Mouse (Mus musculus): ENCODE results near the gene Dtymk. TPM values are rescaled to one million over a fixed set of nuclear protein-coding genes. Genes with fewer than 3 reads are reported as not detected.
"Not testable (repeated sequence)": the region's sequence is repeated elsewhere in the genome, so short reads cannot be mapped to it uniquely, and the experiment has no call there.

The Dtymk gene
- polyA plus RNA-seq, 1 experiment from 2014 or later: 280 TPM

DNA sequence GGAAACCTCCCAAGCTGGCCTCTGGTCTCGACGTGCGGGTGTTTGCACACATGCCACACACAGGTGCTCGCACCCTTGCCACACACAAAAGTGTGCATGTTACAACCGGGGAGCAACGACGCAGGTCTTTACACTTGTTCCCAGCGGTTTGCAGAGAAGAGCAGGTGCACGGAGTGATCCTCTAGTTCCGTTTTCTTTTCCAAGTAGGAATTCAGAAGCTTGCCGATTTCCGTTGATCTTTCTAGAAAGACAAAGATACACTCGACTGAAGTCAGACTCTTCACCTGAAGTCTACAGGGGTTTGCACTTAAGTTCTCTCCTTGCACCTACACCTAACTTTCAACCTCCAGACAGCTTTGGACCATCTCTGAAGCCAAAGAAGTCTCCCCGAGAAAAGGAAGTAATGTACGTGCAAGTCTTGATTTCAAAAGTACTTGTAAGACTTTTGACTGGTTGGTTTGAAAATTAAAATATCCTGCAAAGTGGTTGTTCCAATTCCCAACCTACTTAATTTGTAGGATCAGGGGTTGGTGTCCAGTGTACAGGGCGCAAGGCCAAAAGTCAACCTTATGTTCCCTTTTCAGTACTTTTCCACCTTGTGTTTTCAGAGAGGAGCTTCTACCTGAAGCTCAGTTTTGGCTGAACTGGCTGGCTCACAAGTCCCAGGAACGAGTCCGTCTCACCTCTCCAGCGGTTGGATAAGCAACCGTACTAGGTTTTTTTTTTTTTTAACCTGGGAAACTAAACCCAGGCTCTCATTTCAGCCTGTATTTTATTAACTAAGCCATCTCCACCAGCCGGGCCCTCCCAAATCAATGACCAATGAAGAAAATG lies 847 bp downstream of the Dtymk start:
- DNase-seq (ENCODE audit: low spot score): no peak
- peaks cover 57% of the 10 kb centered on the region for H3K36me3 ChIP-seq (replicated peaks)

DNA sequence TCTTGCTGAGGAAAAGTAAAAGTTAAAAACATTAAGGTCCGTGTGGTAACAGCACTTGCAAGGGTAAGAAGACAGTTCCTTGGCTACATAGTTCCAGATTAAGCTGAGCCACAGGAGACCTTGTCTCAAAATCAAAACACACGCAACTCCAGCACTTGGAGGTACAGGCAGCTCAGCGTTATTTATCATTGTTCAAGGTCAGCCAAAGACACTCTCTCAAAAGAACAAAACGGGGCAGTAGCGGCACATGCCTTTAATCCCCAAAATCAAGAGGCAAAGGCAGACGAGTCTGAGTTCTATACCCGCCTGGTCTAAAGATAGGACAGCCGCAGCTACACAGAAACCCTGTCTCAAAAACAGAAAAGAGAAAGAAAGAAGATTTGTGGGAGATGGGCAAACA lies 5.8 kb downstream of the Dtymk start:
- Histone ChIP-seq H3K27ac (replicated peaks) (no peak overlapping the region), H3K4me3 (no peak overlapping the region), H3K36me3 (replicated peaks) (peaks cover 99% of the 10 kb centered on the region), H3K4me1 (peaks cover 7% of the 10 kb centered on the region), H3K27me3 (replicated peaks; ENCODE audit: low read depth, poor library complexity, severe bottlenecking) (no peaks in the 10 kb centered on the region), H3K9me3 (peaks cover 8% of the 10 kb centered on the region)
- WGBS: 91% methylated on average over 8 of the region's 8 CpGs
- no peak for DNase-seq (ENCODE audit: low spot score)

More for the DNA sequence above, 847 bp downstream of the Dtymk start:
- peak overlapping the region; percentile 78 for H3K4me3 ChIP-seq
- H3K27ac ChIP-seq (replicated peaks): peak overlapping the region; percentile 94
- WGBS: 77% methylated on average over 21 of the region's 21 CpGs
- no peaks in the 10 kb centered on the region for H3K27me3 ChIP-seq (replicated peaks; ENCODE audit: low read depth, poor library complexity, severe bottlenecking)
- H3K9me3 ChIP-seq: no peaks in the 10 kb centered on the region
- H3K4me1 ChIP-seq: peaks cover 42% of the 10 kb centered on the region

DNA sequence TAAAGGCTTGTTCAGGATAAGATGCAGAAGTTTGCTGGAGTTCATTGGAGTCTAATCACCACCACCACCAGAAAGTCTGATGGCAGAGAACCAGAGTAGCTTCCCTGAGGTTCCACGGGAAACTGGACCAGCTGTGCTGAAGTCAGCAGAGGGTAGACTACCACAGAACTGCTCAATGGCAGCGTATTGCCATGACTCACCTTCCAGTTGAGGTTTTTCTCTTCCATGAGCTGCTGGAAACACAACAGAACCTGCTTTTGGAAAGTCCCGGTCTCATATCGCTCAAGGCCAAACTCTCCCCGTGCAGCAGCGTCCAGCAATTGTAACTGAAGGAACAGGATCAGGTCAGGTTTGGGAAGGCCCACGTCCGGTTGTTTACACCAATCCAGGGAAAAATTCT lies 7.2 kb downstream of the Dtymk start:
- Histone ChIP-seq H3K9me3 (peaks cover 9% of the 10 kb centered on the region), H3K36me3 (replicated peaks) (peaks cover 100% of the 10 kb centered on the region), H3K4me3 (no peak overlapping the region), H3K4me1 (peaks cover 3% of the 10 kb centered on the region; the same call in 1 of the 2 replicates), H3K27me3 (replicated peaks; ENCODE audit: low read depth, poor library complexity, severe bottlenecking) (no peaks in the 10 kb centered on the region), H3K27ac (replicated peaks) (no peak overlapping the region)
- DNase-seq (ENCODE audit: low spot score): no peak
- 95% methylated on average over 8 of the region's 8 CpGs for WGBS

DNA sequence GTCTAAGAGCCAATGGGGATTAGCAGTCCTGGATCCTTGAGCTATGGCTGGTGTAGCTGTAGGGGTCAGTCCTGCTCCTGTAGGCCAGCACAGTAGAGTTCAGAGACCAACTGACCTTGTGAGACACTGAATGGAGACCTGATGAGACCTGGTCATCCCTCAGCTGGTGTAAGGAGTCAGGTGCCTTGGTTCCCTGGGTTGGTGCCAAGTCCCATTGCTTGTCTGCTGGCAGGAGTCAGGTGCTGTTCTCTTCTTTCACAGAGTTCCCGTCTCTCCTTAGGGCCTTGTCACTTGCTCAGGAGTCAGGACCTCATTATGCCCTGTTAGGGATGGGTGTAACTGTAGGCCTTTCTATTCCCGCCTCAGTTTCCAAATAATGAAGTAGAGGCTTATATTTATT lies 14.8 kb downstream of the Dtymk start:
- H3K36me3 ChIP-seq (replicated peaks): peaks cover 99% of the 10 kb centered on the region
- no peak for DNase-seq (ENCODE audit: low spot score)
- H3K27me3 ChIP-seq (replicated peaks; ENCODE audit: low read depth, poor library complexity, severe bottlenecking): no peaks in the 10 kb centered on the region
- 89% methylated on average over 2 of the region's 2 CpGs for WGBS
- H3K27ac ChIP-seq (replicated peaks): no peak overlapping the region
- no peak overlapping the region for H3K4me3 ChIP-seq
- no peaks in the 10 kb centered on the region for H3K4me1 ChIP-seq
- peaks cover 9% of the 10 kb centered on the region for H3K9me3 ChIP-seq

DNA sequence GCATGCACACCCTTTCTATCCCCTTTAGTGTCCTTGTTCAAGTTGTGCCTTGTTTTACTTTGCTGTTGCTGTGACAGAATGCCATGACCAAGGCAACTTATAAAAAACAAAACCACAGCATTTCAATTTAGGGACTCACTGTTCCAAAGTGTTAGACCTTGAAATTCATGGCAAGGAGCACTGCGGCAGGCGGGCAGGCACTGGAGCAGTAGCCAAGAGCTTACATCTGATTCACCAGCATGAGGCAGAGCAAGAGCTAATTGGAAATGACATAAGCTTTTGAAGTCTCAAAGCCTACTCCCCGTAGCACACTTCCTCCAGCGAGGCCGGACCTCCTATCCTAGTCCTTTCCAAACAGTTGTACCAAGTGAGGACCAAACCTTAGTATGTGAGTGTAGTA lies 25.0 kb downstream of the Dtymk start:
- Histone ChIP-seq H3K27ac (replicated peaks) (no peak overlapping the region), H3K9me3 (no peaks in the 10 kb centered on the region), H3K36me3 (replicated peaks) (peaks cover 93% of the 10 kb centered on the region), H3K27me3 (replicated peaks; ENCODE audit: low read depth, poor library complexity, severe bottlenecking) (no peaks in the 10 kb centered on the region), H3K4me1 (peaks cover 9% of the 10 kb centered on the region; the same call in 1 of the 2 replicates), H3K4me3 (no peak overlapping the region)
- WGBS: 87% methylated on average over 5 of the region's 5 CpGs
- no peak for DNase-seq (ENCODE audit: low spot score)

DNA sequence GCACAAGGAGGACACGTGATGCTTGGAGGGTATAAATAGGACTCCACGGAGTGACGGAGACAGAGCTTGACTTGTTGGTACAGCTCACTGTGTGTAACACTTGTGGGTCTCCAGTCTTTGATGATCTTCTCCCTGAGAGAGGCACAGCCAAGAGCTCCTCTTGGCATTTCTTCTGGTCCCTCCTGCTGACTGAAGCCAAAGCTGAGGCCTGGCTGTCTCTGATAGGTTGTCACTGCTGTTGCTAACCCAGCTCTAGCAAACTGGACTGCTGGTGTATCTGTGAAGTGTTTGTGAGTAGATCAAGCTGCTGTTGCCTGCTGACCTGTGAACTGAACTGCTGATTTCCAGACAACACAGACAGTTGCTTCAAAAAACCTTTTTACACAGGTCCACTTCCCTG lies 31.8 kb downstream of the Dtymk start:
- 96% methylated on average over 3 of the region's 3 CpGs for WGBS
- no peaks in the 10 kb centered on the region for H3K4me1 ChIP-seq
- H3K27ac ChIP-seq (replicated peaks): no peak overlapping the region
- H3K36me3 ChIP-seq (replicated peaks): peaks cover 69% of the 10 kb centered on the region
- H3K9me3 ChIP-seq: no peaks in the 10 kb centered on the region
- no peaks in the 10 kb centered on the region for H3K27me3 ChIP-seq (replicated peaks; ENCODE audit: low read depth, poor library complexity, severe bottlenecking)
- H3K4me3 ChIP-seq: no peak overlapping the region
- DNase-seq (ENCODE audit: low spot score): no peak

DNA sequence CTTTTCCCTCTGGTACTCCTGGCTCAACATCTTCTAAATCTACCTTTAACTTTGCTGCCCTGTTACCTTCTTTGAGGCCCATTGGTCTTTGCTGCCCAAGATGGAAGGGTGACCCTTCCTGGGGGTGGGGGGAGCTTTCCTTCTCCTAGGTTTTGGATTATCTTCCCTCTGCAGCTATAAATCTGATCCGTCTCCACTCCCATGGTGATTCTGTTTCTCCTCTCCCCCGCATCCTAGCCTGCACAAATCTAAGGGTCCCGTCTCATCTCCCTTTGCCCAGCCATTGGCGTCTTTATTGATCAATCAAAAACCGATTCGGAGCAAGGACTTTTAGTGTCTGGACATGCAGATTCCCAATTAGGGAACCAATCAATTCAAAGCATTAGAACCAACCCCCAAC lies 34.1 kb downstream of the Dtymk start:
- DNase-seq (ENCODE audit: low spot score): no peak
- Histone ChIP-seq H3K36me3 (replicated peaks) (peaks cover 51% of the 10 kb centered on the region), H3K27me3 (replicated peaks; ENCODE audit: low read depth, poor library complexity, severe bottlenecking) (no peaks in the 10 kb centered on the region), H3K4me3 (no peak overlapping the region), H3K9me3 (no peaks in the 10 kb centered on the region), H3K27ac (replicated peaks) (no peak overlapping the region), H3K4me1 (no peaks in the 10 kb centered on the region)
- WGBS: 95% methylated on average over 6 of the region's 6 CpGs

DNA sequence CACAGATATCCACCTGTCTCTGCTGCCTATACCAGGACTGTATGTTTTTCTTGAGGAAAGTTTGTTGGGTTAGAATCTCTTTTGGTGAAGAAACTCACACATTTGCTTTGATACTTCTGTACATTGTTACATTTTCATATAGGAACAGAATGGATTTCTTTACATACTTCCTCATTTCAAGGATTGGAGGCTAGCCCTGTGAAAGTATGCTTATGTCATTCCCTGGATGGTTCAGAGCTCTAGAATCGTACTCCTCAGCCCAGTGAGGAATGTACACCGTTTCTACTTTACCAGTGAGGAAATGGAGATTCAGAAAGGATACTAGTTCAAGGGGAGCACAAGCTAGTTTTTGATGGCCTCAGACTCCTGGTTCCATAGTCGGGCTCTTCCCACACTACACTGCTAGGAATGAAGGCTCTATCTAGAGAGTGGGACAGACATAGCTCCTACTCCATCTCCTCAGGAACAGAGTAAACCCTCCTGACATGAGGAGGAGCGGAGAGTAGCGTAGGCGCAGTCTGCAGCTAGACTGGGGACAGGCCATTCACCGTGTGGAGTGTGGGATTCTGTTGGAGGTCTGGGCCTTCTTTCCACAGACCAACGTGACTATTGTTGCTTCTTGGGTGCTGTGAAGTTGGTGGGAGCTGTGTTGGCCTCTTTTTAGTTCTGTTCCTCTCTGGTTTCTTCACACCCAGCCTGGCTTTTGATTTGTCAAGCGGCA lies 36.7 kb downstream of the Dtymk start:
- Histone ChIP-seq H3K27me3 (replicated peaks; ENCODE audit: low read depth, poor library complexity, severe bottlenecking) (no peaks in the 10 kb centered on the region), H3K27ac (replicated peaks) (no peak overlapping the region), H3K4me3 (no peak overlapping the region), H3K9me3 (no peaks in the 10 kb centered on the region), H3K4me1 (no peaks in the 10 kb centered on the region), H3K36me3 (replicated peaks) (peaks cover 35% of the 10 kb centered on the region)
- no peak for DNase-seq (ENCODE audit: low spot score)
- 90% methylated on average over 9 of the region's 9 CpGs for WGBS

DNA sequence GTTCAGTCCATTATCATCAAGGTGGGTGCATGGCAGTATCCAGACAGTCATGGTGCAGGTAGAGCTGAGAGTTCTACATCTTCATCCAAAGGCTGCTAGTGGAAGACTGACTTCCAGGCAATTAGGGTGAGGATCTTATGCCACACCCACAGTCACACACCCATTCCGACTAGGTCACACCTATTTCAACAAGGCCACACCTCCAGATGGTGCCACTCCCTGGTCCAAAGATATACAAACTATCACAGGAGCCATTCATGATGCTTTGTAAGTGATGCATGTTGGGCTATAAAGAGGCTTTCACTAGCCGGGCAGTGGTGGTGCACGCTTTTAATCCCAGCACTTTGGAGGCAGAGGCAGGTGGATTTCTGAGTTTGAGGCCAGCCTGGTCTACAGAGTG lies 38.2 kb downstream of the Dtymk start:
- H3K4me1 ChIP-seq; DNase-seq (ENCODE audit: low spot score); H3K27ac ChIP-seq (replicated peaks); H3K4me3 ChIP-seq; H3K27me3 ChIP-seq (replicated peaks; ENCODE audit: low read depth, poor library complexity, severe bottlenecking); H3K9me3 ChIP-seq: not testable (repeated sequence)
- peaks cover 20% of the 10 kb centered on the region for H3K36me3 ChIP-seq (replicated peaks)
- 91% methylated on average over 3 of the region's 3 CpGs for WGBS

DNA sequence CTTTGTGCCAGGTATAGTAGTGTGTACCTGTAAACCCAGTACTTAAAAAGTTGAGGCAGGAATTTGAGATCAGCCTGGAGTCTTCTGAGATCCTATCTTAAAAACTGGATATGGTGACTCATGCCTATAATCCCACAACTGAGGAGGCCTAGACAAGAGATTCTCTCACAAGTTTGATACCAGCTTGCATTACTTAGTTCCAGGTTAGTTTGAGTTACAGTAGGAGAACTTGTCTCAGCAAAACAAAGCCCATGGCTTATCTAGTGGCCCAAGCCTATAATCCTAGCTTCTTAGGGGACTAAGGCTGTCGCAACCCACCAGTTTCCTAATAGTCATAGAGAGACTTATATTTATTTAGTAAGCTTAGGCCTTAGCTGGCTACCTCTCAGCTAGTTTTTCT lies 41.7 kb downstream of the Dtymk start:
- Histone ChIP-seq H3K4me3 (no peak overlapping the region), H3K9me3 (no peaks in the 10 kb centered on the region), H3K27me3 (replicated peaks; ENCODE audit: low read depth, poor library complexity, severe bottlenecking) (no peaks in the 10 kb centered on the region), H3K4me1 (peaks cover 12% of the 10 kb centered on the region), H3K27ac (replicated peaks) (no peak overlapping the region), H3K36me3 (replicated peaks) (peaks cover 6% of the 10 kb centered on the region; the same call in 1 of the 2 replicates)
- WGBS: 94% methylated on average over 1 of the region's 1 CpGs
- no peak for DNase-seq (ENCODE audit: low spot score)

DNA sequence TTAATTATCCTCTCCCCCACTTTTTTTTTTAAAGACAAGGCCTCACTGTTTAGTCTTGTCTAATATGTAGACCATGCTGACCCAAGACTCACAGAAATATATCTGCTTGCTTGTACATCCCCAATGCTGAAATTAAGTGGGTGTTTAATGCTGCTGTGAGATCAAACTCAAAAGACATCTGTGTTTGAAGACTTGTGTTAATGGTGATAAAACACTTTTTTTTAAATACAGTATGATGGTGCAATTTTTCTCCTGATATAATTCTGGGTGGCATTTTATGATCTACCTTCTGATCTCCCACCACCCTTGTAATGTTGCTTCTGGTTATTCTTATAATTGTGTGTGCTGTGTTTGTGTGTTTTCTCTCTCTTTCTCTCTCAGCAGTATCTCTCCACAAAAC lies 45.6 kb downstream of the Dtymk start:
- Histone ChIP-seq H3K4me1 (peaks cover 20% of the 10 kb centered on the region), H3K9me3 (no peaks in the 10 kb centered on the region), H3K4me3 (peak overlapping the region; percentile 98; the same call in 1 of the 2 replicates), H3K36me3 (replicated peaks) (no peaks in the 10 kb centered on the region; the same call in 1 of the 2 replicates), H3K27me3 (replicated peaks; ENCODE audit: low read depth, poor library complexity, severe bottlenecking) (no peaks in the 10 kb centered on the region), H3K27ac (replicated peaks) (no peak overlapping the region)
- DNase-seq (ENCODE audit: low spot score): no peak

DNA sequence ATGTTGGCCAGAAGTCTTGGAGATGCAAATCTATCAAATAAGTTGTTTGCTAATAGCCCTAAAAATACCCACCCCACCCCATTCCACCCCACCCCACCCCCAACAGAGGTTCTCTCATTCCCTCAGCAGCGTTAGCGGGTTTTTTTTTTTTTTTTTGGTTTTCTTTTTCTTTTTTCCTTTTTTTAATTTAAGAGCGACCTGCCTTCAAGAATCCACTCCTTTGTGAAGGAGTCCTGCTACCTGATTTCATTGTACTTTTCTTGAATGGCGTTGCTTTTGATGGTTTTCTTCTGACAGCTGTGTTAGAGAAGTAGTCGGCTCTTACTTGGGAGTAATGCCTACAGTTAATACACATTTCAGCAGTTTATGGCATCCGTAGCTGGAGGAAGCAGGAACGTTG lies 46.1 kb downstream of the Dtymk start:
- Histone ChIP-seq H3K27me3 (replicated peaks; ENCODE audit: low read depth, poor library complexity, severe bottlenecking) (no peaks in the 10 kb centered on the region), H3K36me3 (replicated peaks) (peaks cover 2% of the 10 kb centered on the region), H3K27ac (replicated peaks) (peak overlapping the region; percentile 93), H3K4me3 (peak overlapping the region; percentile 98), H3K9me3 (no peaks in the 10 kb centered on the region), H3K4me1 (peaks cover 20% of the 10 kb centered on the region)
- no peak for DNase-seq (ENCODE audit: low spot score)
- WGBS: 39% methylated on average over 7 of the region's 7 CpGs

DNA sequence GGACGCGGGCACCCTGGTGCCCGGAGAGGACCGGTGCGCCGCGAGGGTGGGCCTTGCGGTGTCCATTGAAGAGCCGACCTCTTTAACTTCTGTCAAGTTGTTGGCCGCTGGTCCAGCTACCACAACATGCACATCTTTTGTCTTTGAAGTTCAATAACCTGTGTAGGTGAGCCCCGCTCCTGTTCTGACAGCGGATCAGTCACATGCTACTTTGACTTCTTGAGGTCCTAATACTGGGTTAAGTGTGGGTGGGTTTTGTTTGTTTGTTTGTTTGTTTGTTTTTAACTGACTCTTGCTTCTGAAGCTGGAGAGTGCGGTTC lies 46.5 kb downstream of the Dtymk start:
- H3K4me1 ChIP-seq: peaks cover 20% of the 10 kb centered on the region
- H3K27ac ChIP-seq (replicated peaks): peak overlapping the region; percentile 93
- H3K4me3 ChIP-seq: peak overlapping the region; percentile 98
- WGBS: 1% methylated on average over 13 of the region's 13 CpGs
- H3K36me3 ChIP-seq (replicated peaks): peaks cover 5% of the 10 kb centered on the region
- H3K27me3 ChIP-seq (replicated peaks; ENCODE audit: low read depth, poor library complexity, severe bottlenecking): no peaks in the 10 kb centered on the region
- H3K9me3 ChIP-seq: no peaks in the 10 kb centered on the region
- DNase-seq (ENCODE audit: low spot score): no peak

Data from embryonic facial prominence, embryonic 10.5 days (tissue).